Mouse (Mus musculus) heart, adult 2 months (tissue): Measurements from ENCODE around the gene Srsf2.

ENCODE experiments used
- CTCF ChIP-seq: fragments of 200-600 bp; IDR thresholded peaks from 2 replicates; pipeline ENCODE4 v1.8.1; 2022; ENCODE audit warnings: antibody characterized with exemption, mild to moderate bottlenecking, moderate library complexity
- EP300 ChIP-seq: fragments of 200-500 bp; IDR thresholded peaks from 2 replicates; pipeline ENCODE4 v1.6.1; 2011; ENCODE audit warnings: low read depth, low read length, control low read depth; ENCODE audit not compliant: insufficient read depth

- no peak for TF ChIP-seq CTCF
- TF ChIP-seq EP300: no peak
Measured at GRCm38 (mm10) chr11:116817567-116817966, 35.3 kb downstream of the Srsf2 start.
